Mouse (Mus musculus): ENCODE results near the gene Gm5800.
"Not testable (repeated sequence)": the region's sequence is repeated elsewhere in the genome, so short reads cannot be mapped to it uniquely, and the experiment has no call there.

The Gm5800 gene

DNA sequence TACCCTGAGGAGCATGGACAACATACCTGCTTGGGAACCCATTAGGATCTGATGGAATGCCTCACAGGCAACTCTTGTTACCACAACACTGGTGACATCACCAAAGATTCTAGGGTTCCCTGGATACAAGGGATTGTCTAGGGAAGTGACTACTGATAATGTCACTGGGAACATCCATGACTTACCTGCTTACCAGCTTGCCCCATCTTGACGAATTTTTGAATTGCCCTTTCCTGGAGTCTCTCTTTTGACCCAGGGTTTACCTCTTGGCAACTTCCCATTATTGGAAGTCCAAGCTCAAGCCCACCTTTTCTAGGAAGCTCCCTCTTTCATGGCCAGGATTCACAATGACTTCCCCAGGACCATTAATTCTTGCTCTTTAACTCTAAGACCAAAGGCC lies at the start of gene Gm5800:
Gene Gm5800, minus strand, starts transcription at position 101 of the 400 bp plus-strand sequence.
- no peak for DNase-seq (ENCODE audit: extremely low spot score, low read depth, low spot score)

DNA sequence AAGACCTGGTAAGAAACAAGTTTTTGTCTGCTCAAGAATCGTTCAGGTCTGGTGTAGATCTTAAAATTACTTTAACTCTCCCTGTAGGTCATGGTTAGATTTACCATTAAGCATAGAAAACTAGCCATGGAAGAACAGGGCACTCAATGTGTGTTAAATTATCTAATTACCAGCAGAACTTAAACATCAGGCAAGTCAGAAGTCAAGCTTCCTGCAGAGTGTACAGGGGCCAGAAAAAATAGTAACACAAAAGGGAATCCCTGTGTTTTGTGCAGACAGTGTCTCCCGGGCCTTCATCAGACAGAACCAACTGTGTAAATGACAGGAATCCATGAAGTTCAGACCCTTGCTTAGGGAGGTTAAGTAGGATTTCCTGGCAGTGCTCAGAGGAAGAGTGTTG lies 39.0 kb upstream of the Gm5800 start:
- no peak for DNase-seq (ENCODE audit: extremely low spot score, low read depth, low spot score)

DNA sequence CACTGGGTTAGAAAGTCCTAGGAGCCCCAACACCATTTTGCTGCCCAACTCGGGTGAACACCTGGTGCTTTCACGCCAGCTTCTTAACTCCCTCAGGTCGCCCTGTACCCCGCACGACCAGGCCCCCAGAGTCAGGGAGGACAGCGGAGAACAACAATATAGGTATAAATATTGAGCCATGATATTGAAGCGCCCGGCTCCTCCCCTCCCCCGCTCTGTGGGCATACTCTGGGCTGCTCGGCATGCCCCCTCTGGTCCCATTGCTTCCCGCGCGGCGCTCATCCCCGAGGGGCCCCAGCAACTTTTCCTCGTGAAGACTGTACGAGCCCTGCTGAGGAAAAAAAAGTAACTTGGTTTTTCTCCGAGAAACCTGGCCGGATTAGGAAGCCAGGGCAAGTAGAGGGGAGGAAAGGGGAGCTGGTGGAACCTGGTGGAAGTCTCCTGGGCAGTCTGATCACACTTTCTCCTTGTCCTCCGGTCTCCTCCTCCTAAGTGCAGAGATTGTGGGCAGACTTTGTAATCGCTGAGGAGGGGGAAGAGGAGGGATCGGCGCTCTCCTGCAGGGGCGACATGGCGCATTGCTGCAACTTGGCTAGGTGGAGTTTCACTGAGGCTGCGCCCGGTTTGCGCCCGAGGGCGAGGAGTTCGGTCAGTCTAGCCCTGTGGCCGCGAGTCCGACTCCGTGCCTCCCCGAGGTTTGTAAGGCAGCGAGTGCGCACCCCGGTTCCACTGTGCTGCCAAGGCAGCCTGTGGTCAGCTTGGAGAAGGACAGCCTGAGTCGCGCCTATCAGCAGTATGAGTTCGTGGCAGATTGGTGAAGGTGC lies 23.6 kb upstream of the Gm5800 start:
- no peak for DNase-seq (ENCODE audit: extremely low spot score, low read depth, low spot score)

DNA sequence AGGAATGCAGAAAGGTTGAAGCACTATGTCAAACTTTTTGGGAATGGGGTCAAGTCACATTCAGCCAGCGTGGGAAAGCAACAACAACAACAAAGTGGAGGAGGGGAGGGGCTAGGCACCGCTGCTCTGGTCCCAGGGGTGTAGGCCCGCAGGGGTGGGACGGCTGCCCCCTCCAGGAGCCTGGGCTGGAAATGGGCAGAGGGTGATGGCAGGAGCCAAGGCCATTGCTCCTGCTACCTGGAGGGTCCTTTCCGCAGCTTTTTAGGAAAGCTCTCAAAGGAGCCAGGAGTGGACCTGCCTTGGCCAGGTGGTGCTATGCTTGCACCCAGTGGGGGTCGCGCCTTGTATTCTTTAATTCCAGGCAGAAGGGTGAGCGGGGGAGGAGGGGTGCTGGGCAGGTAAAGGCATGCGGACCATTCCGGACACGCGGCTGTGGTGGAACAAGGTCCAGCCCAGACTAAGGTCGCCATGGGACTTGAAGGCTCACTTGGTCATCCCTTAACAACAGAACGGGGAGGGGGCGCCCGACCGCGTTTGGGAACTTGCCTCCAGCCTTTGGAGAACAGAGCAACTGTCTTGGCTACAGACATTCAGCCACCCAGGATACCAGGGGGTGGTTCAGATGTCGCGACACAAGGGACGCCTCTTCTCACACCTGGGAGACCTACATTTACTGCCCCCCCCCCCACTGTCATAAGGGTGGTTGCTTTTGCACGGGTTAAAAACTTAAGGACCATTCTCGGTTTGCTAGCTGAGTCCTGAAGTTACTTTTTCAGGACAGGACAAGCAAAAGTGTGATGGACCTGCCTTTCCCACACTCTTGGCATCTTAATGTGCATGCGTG lies 22.4 kb upstream of the Gm5800 start:
- no peak for DNase-seq (ENCODE audit: extremely low spot score, low read depth, low spot score)

DNA sequence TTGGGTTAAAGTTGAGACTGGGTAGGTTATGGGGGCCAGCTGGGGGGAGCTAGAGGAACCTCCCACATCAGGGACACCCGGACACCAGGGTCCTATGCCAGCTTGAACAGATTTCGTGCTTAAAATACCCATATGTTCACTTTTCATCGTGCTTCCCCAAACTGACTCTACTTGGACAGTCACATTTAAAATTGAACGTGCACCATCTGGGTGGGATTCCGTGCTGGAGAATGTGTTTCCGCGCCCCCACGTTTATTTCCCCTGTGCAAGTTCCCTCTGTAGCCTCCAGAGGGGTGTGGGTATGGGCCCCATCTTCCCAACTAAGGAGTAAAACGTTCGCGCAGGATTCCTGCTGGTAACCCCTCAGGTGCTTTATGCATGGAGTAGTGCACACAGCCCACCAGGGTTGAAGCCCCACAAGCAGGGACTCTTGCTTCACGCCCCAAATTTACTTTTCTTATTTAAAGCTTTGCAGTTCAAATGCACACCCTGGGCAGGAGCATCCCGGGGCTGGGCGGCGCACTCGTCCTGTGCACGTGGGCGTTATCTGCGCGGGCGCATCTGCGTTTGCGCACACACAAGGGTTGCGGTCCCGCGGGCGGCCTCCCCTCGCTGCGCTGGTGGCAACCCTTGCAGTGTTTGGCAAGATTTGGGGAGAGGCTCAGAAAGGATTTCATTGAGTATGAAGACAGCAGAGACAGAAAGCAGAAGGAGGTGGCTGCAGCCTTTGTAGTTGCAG lies 21.6 kb upstream of the Gm5800 start:
- DNase-seq (ENCODE audit: extremely low spot score, low read depth, low spot score) = no peak

- no peak for DNase-seq (ENCODE audit: extremely low spot score, low read depth, low spot score)
Observed at GRCm38 (mm10) chr14:51737967-51738366, 21.0 kb upstream of the Gm5800 start.

- DNase-seq (ENCODE audit: extremely low spot score, low read depth, low spot score) = not testable (repeated sequence)
Observed at GRCm38 (mm10) chr14:51695368-51695767, 21.6 kb downstream of the Gm5800 start, which contains the start of gene Gm17079. Gm17079 (minus strand) TSS chr14:51695468.

DNA sequence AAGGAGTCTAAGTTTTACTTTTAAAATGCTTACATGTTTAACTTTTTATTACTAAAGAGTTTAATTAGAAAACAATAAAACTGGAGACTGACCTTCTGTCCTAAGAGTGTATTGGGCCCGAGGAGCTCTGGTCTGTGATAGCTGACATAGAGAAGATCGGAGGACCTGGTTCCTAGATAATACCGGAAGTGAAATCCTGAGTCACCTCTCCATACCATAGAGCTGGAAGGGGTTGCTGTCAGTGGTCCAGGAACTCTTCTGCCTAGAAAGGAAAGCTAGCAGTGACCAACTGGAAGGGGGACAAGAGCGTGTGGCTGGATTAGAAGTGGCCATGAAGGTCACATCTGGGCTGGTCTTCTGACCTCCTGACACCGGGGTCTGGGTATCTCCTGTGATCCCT lies 39.7 kb downstream of the Gm5800 start:
- no peak for DNase-seq (ENCODE audit: extremely low spot score, low read depth, low spot score)
